Mouse (Mus musculus) heart, embryonic 11.5 days (tissue): ENCODE data around the gene 4930595D18Rik. TPM values are rescaled to one million over a fixed set of nuclear protein-coding genes. Genes with fewer than 3 reads are reported as not detected.
A peak's percentile ranks its signal among the peaks of the same experiment; 100 is the strongest.

ENCODE experiments used
- ATAC-seq: fragments of 200-750 bp; cut with Nextera tagmentation; replicated peaks from 2 replicates; pipeline ENCODE4 v1.8.0; 2017; ENCODE audit warnings: moderate library complexity; ENCODE audit not compliant: insufficient number of reproducible peaks, low FRiP score, low TSS enrichment
- H3K27ac ChIP-seq: fragments of 300-500 bp; sonication (generic); 2 replicates; pipeline ENCODE4 v1.5.1; 2014; ENCODE audit warnings: mild to moderate bottlenecking, low read depth, low read length
- H3K27me3 ChIP-seq: fragments of 300-500 bp; sonication (generic); 2 replicates; pipeline ENCODE4 v1.6.1; 2014; ENCODE audit warnings: mild to moderate bottlenecking, low read length, mixed read lengths; ENCODE audit not compliant: control insufficient read depth, insufficient read depth
- H3K36me3 ChIP-seq: fragments of 300-500 bp; sonication (generic); 2 replicates; pipeline ENCODE4 v1.6.1; 2014; ENCODE audit warnings: mild to moderate bottlenecking, low read length, moderate library complexity, mixed read lengths; ENCODE audit not compliant: control insufficient read depth, insufficient read depth
- H3K4me1 ChIP-seq: fragments of 300-500 bp; sonication (generic); 2 replicates; pipeline ENCODE4 v1.6.1; 2014; ENCODE audit warnings: low read length; ENCODE audit not compliant: control insufficient read depth, insufficient read depth
- H3K4me2 ChIP-seq: fragments of 300-500 bp; sonication (generic); 2 replicates; pipeline ENCODE4 v1.6.1; 2014; ENCODE audit warnings: mild to moderate bottlenecking, moderate library complexity
- H3K4me3 ChIP-seq: fragments of 300-500 bp; sonication (generic); 2 replicates; pipeline ENCODE4 v1.5.1; 2014; ENCODE audit warnings: low read depth, low read length
- H3K9ac ChIP-seq: fragments of 300-500 bp; sonication (generic); 2 replicates; pipeline ENCODE4 v1.6.1; 2014; ENCODE audit warnings: mild to moderate bottlenecking, low read depth, low read length, moderate library complexity
- H3K9me3 ChIP-seq: fragments of 300-500 bp; sonication (generic); replicated peaks from 2 replicates; pipeline ENCODE4 v1.6.1; 2016; ENCODE audit warnings: low read length; ENCODE audit not compliant: control insufficient read depth
- WGBS: fragments of 180-500 bp; shearing (Covaris S2); extraction: QIAGEN DNeasy Blood & Tissue Kit; methylation state at CpG from one replicate; pipeline ENCODE4 v1.1.7; 2014; ENCODE audit not compliant: insufficient replicate concordance; 5-methylcytosine and 5-hydroxymethylcytosine counted together
- polyA plus RNA-seq: library from polyadenylated mRNA; unstranded; fragments of >200 nt; fragmentation: Nextera tagmentation; extraction: Ambion mirVana; gene quantifications from 2 replicates; pipeline ENCODE4 v1.2.1, GENCODE M21; 2014

The 4930595D18Rik gene
- polyA plus RNA-seq, 1 experiment from 2014 or later = not detected

- peaks cover 11% of the 10 kb centered on the region; the same call in 1 of the 2 replicates for H3K4me1 ChIP-seq
- no peak overlapping the region for H3K27ac ChIP-seq
- no peak overlapping the region for H3K9ac ChIP-seq
- no peaks in the 10 kb centered on the region for H3K36me3 ChIP-seq
- H3K27me3 ChIP-seq = no peaks in the 10 kb centered on the region
- H3K9me3 ChIP-seq = no peaks in the 10 kb centered on the region
- no peak overlapping the region for H3K4me2 ChIP-seq
- ATAC-seq = no peak
- no peak overlapping the region for H3K4me3 ChIP-seq
- WGBS = 91% methylated on average over 6 of the region's 6 CpGs
Observed at GRCm38 (mm10) chr12:111182378-111182777, 1.9 kb downstream of the 4930595D18Rik start.

- Histone ChIP-seq H3K4me3 (no peak overlapping the region), H3K9ac (no peak overlapping the region), H3K27ac (no peak overlapping the region), H3K27me3 (no peaks in the 10 kb centered on the region), H3K36me3 (no peaks in the 10 kb centered on the region), H3K4me1 (peaks cover 10% of the 10 kb centered on the region; the same call in 1 of the 2 replicates), H3K9me3 (no peaks in the 10 kb centered on the region), H3K4me2 (no peak overlapping the region)
- ATAC-seq = no peak
- 74% methylated on average over 5 of the region's 5 CpGs for WGBS
Observed at GRCm38 (mm10) chr12:111181848-111182247, 2.4 kb downstream of the 4930595D18Rik start.

DNA sequence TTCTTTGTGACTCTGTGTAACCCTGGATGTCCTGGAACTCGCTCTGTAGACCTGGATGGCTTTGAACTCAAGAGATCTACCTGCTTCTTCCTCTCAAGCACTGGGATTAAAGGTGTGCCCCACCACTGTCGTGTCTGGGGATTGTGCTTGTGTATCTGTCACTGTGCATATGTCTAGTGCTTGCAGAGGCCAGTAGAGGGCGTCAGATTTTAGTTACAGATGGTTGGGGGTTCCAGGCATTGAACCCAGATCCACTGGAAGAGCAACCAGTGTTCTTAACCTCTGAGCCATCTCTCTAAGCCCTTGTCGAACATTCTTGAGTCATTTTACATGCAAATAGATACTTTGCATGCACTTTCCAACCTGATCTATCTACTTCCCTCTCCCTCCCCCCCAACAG lies 5.5 kb downstream of the 4930595D18Rik start:
- 75% methylated on average over 4 of the region's 4 CpGs for WGBS
- no peak overlapping the region for H3K27ac ChIP-seq
- H3K4me1 ChIP-seq = no peaks in the 10 kb centered on the region
- no peaks in the 10 kb centered on the region for H3K36me3 ChIP-seq
- H3K27me3 ChIP-seq = no peaks in the 10 kb centered on the region
- H3K9ac ChIP-seq = no peak overlapping the region
- no peaks in the 10 kb centered on the region for H3K9me3 ChIP-seq
- no peak overlapping the region for H3K4me3 ChIP-seq
- H3K4me2 ChIP-seq = no peak overlapping the region
- no peak for ATAC-seq

DNA sequence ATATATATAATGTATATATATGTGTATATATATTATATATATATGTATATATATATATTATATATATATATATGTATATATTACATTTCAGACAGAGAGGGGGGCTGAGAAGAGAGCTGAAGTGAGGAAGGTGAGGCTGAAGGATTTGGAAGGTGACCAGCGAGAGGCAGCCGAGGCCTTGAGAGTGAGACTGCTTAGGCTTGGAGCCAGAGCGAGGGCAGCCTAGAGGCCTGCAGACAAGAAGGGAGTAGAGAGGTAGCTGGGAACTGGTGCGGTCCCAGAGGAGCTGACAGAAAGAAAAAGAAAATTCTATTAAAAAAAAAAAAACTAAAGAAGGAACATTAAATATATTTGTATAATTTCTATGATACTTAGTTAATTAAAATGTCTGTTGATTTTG lies 15.4 kb downstream of the 4930595D18Rik start:
- no peak overlapping the region for H3K27ac ChIP-seq
- H3K4me3 ChIP-seq = no peak overlapping the region

GRCm38 (mm10) chr12:111166681-111167289 lies 17.5 kb downstream of the 4930595D18Rik start:
- H3K36me3 ChIP-seq = no peaks in the 10 kb centered on the region; the same call in 1 of the 2 replicates
- no peak for ATAC-seq
- H3K4me1 ChIP-seq = peaks cover 18% of the 10 kb centered on the region
- H3K27ac ChIP-seq = peak overlapping the region; percentile 75
- H3K9me3 ChIP-seq = no peaks in the 10 kb centered on the region
- WGBS = under 1% methylated on average over 47 of the region's 48 CpGs
- H3K4me2 ChIP-seq = peak overlapping the region; percentile 92
- no peaks in the 10 kb centered on the region for H3K27me3 ChIP-seq
- H3K9ac ChIP-seq = peak overlapping the region; percentile 89
- peak overlapping the region; percentile 84 for H3K4me3 ChIP-seq

More for the DNA sequence above, 15.4 kb downstream of the 4930595D18Rik start:
- Histone ChIP-seq H3K36me3 (no peaks in the 10 kb centered on the region; the same call in 1 of the 2 replicates), H3K4me2 (no peak overlapping the region), H3K4me1 (peaks cover 6% of the 10 kb centered on the region), H3K27me3 (no peaks in the 10 kb centered on the region), H3K9ac (no peak overlapping the region), H3K9me3 (no peaks in the 10 kb centered on the region)
- no peak for ATAC-seq
- 94% methylated on average over 4 of the region's 4 CpGs for WGBS

DNA sequence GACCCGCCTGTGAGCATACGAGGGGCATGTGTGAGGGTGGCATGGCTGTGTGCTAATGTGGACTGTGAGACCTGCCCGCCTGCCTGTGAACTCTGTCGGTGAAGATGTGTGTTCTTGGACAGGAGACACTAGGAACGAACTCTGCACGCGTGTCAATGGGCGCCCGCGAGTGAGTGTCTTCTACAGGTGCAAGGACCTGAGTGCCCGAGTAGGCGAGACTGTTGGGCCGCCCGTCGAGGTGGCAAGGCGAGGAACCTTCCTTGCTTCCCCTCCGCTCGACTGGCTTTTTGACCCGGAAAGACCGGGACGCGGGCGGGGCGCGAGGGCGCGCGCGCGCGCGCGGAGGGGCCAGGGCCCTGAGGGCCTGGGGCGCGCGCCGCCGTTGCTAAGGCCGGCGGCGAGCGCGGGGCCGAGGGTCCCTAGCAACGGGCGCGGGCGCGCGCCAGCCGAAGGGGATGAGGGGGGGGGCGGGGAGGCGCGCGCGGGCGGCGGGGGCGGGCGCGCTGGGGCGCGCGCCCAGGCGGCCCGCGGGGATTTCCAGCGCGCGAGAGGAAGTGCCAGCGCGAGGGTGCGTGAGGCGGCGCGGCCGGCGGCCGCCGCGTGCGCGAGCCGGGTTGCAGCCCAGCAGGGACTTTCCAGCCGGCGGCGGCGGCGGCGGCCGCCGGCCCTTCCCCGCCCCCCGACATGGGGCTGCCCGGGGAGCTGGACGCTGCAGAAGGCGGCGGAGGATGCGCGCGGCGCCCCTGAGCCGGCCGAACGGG lies 18.3 kb downstream of the 4930595D18Rik start, which contains the start of gene Traf3:
Gene Traf3, plus strand, starts transcription at position 540 of the 761 bp plus-strand sequence.
- H3K27ac ChIP-seq = peak within 1 kb of the TSS; percentile 75
- 7% methylated on average over 43 of the region's 105 CpGs for WGBS
- no peaks in the 10 kb centered on the region for H3K36me3 ChIP-seq
- no peaks in the 10 kb centered on the region for H3K9me3 ChIP-seq
- peaks cover 18% of the 10 kb centered on the region for H3K4me1 ChIP-seq
- no peaks in the 10 kb centered on the region for H3K27me3 ChIP-seq
- H3K4me3 ChIP-seq = peak within 1 kb of the TSS; percentile 84
- peak within 1 kb of the TSS; percentile 89 for H3K9ac ChIP-seq
- peak; percentile 44 for ATAC-seq
- peak within 1 kb of the TSS; percentile 92 for H3K4me2 ChIP-seq

GRCm38 (mm10) chr12:111165146-111165812 lies 19.0 kb downstream of the 4930595D18Rik start:
- peaks cover 18% of the 10 kb centered on the region for H3K4me1 ChIP-seq
- no peak overlapping the region for H3K9ac ChIP-seq

DNA sequence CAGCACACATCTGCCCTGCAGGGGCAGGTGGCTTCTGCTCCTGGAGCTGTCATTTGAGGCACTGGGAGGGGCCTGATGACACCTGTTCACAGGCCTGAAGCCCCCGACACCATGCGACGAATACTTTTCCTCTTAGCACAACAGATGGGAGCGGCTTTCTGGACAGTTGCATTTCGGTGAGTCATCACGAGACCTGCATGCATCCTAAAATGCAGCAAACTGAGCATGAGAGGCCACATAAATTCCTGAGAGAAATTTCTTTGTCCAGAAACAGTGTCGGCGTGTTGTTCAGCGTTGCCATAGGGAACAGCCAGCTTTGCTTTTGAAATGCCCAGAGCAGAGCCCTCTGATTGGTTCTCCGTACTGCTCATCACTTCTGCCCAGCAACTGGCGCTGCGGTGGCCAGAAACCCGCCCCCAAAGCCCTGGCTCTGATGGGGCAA lies 20.0 kb downstream of the 4930595D18Rik start:
- H3K4me1 ChIP-seq = peaks cover 21% of the 10 kb centered on the region
- ATAC-seq = 0 out of 2 replicates have a peak, but pooled peaks have one; percentile 50
- H3K4me3 ChIP-seq = peak overlapping the region; percentile 35
- no peak overlapping the region for H3K27ac ChIP-seq
- H3K9ac ChIP-seq = peak overlapping the region; percentile 59; the same call in 1 of the 2 replicates
- H3K36me3 ChIP-seq = no peaks in the 10 kb centered on the region
- 3% methylated on average over 13 of the region's 13 CpGs for WGBS
- no peaks in the 10 kb centered on the region for H3K27me3 ChIP-seq
- no peaks in the 10 kb centered on the region for H3K9me3 ChIP-seq
- H3K4me2 ChIP-seq = peak overlapping the region; percentile 66

More at GRCm38 (mm10) chr12:111165146-111165812, 19.0 kb downstream of the 4930595D18Rik start:
- no peaks in the 10 kb centered on the region for H3K9me3 ChIP-seq
- H3K27ac ChIP-seq = peak overlapping the region; percentile 75
- 63% methylated on average over 10 of the region's 10 CpGs for WGBS
- no peaks in the 10 kb centered on the region for H3K27me3 ChIP-seq
- peak overlapping the region; percentile 84; the same call in 1 of the 2 replicates for H3K4me3 ChIP-seq
- 0 out of 2 replicates have a peak, but pooled peaks have one; percentile 13 for ATAC-seq
- H3K36me3 ChIP-seq = no peaks in the 10 kb centered on the region
- H3K4me2 ChIP-seq = peak overlapping the region; percentile 92
